Mouse (Mus musculus) testis, adult 2 months (tissue): Measurements from ENCODE around the gene Hsph1.

Source experiments
- CTCF ChIP-seq: fragments of 200-500 bp; IDR thresholded peaks from 2 replicates; pipeline ENCODE4 v1.5.1; 2012; ENCODE audit warnings: low read depth, mild to moderate bottlenecking, inconsistent platforms, low read length, moderate library complexity; ENCODE audit not compliant: control insufficient read depth, insufficient read depth, insufficient replicate concordance
- POLR2A ChIP-seq: fragments of 200-500 bp; IDR thresholded peaks from 2 replicates; pipeline ENCODE4 v1.6.1; 2012; ENCODE audit warnings: low read depth, mild to moderate bottlenecking, inconsistent platforms, low read length, moderate library complexity; ENCODE audit not compliant: control insufficient read depth

- TF ChIP-seq CTCF (no peak), POLR2A (no peak)
Observed at GRCm38 (mm10) chr5:149650179-149650553, 14.0 kb upstream of the Hsph1 start.
